Mouse (Mus musculus) embryo, embryonic 9.5 days (tissue): Measurements from ENCODE around the gene Dscam.

ENCODE experiments used
- DNase-seq: peaks from one replicate; pipeline ENCODE4 v3.0.0-alpha.2; 2017; ENCODE audit errors: extremely low spot score

Dscam gene

DNA sequence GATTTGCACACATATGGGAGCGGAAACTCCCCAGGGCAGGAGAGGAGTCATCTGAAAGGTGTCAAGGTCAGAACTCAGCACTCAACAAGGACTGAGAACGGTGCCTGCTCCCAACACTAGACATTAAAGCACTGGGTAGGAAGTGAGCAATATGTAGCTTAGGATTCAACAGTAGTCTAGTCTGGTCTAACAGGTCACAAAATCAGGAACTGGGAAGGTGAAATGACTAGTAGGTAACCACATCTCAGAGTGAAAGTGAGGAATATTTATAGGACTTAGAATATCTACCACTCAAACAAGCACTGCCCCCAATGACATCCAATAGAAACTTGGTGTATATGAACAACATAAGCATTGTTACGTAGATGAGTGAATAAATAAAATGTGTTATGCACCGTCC lies 515.0 kb downstream of the Dscam start:
- DNase-seq, result no peak

DNA sequence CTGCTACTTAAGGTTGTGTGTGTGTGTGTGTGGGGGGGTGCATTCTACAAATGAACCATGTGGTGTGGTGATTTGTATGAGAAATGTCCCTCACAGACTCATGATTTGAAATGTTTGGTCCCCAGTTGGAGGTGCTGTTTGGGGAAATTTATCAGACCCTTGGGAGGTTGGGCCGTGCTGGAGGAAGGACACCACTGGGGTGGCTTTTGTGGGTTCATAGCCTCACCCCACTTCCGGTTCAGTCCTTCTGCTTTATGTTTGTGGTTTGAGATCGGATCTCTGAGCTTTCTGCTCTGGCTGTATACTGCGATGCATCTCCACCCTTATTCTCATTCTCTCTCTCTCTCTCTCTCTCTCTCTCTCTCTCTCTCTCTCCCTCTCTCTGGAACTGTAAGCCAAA lies 516.5 kb downstream of the Dscam start:
- no peak for DNase-seq

DNA sequence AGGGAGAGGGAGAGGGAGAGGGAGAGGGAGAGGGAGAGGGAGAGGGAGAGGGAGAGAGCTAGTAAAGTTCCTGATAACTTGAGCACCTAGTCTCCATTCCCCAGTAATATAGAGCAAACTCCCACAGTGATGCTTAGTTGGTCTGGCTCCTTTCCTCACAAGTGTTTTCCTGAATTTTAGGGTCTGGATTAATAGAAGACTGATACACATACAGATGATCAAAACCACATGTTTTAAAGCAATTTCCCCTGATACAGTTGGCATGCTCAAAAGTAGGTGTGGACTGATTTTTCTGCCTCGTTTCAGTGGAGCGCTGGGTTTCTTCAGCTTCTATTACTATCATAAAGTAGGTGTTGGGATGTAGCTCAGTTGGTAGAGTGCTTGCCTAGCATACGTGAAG lies 519.1 kb downstream of the Dscam start:
- DNase-seq, result no peak

DNA sequence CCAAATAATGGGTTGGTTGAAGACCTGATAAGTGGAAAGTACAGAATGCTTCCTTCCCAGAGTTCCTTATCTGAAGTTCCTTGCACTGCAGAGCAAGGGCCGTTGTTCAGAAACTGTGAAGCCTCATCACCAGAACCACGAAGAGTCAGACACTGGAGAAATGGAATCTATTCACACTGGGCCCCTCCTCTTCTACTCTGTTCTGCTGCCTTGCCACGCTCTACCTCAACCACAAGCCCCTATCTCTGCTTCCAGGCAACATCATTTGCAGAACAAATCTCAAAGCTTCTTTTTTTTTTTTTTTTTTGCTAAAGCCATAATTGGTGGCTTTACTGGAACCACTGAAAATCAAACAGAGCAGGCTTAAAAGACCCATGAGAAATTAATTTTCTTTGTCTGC lies 530.5 kb downstream of the Dscam start:
- no peak for DNase-seq

DNA sequence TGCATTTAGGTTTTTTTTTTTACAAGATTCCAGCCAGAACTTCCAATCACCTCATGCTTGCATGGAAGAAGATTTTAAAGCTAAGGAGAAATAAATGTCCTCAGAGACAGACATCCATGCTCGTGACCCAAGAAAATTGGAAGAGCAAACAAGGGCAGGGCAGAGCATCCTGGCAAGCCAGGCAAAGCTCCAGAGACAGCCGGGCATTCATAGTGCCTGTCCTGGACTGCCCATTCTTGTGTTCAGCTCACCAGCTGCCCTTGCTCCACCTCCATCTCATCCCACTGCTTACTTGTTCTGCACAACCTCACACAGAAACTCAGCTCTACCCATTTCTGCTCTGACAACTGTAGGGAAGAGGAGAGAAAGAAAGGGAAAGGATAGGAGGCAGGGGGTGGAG lies 534.6 kb downstream of the Dscam start:
- no peak for DNase-seq

DNA sequence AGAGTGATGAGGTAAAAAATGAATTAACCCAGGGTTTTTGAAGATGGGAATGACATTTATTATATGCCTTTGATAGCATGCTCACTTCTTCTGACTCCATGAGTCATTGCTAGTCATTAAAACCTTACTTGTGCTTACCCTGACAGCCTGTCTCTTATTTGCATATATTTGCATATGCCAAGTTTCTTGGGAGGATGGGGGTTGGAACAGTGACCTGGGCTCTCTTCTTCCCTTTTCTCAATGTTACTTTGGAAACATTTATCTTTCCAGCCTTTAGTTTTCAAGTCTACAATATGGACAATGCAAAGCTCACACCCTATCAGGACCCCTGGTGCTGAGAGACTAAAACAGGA lies 535.8 kb downstream of the Dscam start:
- DNase-seq, result no peak

DNA sequence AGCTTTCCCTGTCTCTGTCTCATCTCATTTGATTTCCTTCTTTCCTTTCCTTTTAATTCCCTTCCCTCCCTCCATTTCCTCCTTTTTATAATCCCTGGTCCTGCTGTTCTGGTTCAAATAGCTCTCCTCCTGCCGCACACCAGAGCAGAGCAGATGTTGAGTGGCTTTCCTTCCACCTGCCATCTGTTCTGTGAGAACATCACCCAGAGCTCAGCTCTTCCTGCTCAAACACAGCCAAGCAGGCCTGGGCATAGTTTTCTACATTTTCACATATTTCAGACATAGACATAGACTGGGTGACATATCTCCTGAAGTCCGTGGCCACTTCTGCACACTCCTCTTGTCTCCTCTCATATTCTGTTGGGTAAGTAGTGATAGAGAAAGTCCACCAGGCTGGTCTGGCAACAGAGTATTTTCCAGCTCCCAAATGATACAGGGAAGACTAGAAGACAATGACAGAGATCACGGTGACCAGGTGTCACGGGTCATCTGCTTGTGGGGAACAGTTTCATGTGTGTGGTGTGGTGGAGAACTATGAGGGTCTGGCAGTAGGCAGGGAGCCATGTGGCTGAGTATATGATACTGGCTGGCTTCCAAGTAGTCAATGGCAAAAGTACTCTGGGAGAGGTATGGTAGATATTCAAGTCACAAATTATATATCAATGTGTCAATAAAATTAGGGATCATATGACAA lies 536.3 kb downstream of the Dscam start:
- no peak for DNase-seq

DNA sequence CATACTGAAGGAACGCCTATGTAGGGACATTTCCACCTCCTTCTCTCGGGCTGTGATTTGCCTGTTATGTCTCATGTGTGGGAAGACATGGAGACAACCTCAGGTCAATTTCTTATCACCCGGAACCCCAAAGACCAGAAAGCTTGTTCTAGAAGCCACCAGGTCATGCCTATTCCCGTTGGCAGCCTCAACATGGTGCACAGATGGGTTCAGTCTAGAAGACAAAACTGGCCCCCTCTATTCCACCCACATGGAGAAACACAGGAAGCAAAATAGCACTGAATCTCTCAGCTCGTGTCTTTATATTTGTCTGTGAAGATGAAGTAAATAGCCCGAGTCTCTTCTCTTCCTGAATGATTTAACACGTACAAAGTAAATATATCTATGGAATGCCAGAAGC lies 540.3 kb downstream of the Dscam start:
- no peak for DNase-seq

DNA sequence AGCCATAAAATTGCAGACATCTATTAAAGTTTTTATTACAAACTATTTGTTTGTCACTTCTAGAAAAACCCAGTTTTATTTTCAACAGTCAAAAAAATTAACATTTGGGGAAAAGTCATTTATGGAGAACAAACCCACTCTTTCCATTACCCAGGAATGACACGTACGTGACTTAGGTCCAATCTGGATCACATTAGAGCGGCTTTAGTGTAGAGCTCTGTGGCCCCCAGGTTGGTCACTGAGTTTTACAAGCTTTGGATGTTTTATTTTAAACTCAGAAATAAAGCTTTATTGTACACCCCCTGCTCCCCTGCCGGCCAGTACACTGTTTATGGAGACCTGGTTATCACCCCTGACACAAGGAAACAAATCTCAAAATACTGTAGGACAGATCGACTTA lies 540.9 kb downstream of the Dscam start:
- DNase-seq, result no peak

DNA sequence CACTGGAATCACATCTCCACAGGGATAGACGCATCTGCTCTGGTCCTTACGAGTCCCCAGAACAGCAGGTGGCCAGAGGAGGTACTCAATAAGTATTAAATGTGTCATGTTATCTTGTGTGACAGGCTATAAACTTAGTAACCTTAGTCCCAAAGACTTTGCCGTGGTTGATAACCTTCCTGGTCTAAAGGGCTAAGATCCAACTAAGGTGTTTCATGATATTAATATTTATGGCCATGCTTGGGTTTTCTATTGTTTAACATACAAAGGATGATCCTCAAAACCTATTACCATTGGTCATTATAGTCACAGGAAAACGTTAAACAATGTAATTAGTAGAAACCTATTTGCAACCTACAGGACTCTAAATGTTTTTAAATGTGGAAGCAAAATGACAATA lies 545.1 kb downstream of the Dscam start:
- no peak for DNase-seq

DNA sequence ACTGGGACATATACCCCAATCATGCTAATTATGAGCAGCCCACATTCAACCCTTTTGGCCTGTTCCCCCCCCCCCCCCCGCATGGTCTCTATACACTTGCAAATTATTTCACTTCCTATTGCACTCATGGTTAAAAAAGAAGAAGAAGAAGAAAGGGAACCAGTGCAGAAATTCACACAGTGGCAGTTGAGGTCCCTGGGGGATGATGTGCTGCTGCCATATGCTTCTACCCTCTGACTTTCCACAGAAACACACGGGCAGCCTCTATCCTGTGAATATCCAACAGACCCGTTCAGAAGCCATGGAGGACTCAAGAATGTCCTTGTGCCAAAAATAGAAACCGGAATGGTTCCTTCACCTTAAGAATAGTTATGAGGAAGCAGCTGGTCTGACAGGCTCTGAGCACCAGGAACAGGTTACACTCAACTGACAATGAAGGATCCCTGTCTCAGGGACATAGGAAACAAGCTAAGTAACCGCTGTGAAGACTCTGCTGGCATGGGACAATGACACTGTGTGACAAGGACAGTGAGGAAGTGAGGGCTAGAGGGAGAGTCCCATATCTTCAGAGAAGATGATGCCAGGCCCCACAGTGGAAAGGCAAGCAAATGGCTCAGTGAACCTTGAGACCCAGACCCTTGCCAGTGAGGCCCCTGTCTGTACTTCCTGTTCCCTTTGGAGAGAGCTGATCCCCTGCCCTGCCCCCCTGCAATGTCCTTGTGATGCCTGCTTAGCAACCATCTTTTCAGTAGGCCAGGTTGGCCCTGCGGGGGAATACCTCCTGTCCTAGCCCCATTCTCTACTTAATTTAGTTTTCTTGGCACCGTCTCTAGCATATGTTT lies 545.8 kb downstream of the Dscam start:
- no peak for DNase-seq

DNA sequence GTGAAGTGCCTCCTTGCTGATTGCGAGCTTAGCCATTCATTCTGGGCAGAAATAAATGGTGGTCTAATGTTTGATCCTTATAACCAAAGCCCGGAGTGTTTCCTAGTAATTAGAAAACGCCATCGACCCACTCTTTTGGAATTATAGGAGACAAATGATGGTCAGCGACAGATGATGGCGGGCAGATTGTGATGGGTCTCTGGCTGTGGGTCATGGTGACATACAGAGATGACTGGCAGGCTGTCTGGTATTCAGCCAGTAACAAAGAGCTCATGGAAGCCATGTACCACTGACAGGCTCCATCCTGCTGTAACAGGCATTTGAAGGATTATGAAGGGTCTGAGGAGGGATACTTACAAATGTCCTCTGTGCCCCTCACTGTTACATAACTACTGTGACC lies 549.7 kb downstream of the Dscam start:
- no peak for DNase-seq

DNA sequence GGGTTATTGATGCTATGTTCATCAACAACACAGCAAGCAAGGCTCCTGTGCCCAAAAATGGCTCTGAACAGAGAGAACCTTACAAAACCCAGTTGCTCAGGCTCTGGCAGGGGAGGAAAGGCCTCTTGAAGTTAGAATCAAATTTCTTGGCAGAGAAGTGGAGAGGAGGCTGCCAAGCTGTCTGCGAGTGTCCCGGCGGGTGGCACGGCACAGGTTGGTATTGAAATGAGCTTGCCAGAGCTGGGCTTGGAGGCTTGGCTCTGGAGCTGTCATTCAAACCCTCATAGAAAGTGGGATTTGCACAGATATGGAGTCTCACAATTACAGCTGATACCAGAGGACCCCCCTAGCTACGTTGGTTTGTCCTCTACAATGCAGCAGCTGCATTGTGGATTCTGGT lies 550.1 kb downstream of the Dscam start:
- DNase-seq, result no peak

DNA sequence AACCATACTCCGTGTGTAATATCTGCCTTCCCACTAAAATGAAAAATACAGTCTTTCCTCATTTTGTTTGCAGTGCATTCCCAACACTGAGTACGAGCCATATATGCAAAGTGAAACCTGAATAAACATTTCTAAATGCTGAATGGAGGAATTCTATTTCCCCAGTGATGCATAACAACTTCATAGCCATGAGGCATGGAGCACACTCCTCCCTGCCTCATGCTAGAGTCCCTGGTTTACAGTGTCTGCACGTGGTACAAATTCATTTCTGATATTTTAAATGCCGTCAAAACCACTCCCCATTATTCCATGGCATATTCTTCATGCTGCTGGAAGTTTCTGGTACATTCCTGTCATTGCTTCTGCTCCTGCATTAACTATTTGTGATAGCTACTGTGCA lies 552.8 kb downstream of the Dscam start:
- no peak for DNase-seq

DNA sequence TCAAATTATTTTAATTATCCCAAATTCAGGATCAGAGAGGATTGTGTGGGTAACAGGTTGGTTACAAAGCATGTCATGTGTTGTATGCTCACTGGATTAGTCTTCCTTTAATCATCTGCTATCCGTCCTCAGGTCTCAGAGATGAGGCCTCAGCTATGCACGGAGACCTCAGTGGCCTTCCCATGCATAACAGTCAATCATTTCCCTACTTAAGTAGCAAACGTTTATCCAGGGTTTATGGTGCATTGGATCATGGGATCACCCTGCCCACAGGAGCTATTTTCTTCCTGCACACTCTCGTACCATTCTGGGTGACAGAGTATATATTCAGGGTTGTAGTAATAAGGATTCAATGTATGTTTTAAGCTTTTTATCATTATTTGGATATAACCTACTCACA lies 557.3 kb downstream of the Dscam start:
- no peak for DNase-seq

DNA sequence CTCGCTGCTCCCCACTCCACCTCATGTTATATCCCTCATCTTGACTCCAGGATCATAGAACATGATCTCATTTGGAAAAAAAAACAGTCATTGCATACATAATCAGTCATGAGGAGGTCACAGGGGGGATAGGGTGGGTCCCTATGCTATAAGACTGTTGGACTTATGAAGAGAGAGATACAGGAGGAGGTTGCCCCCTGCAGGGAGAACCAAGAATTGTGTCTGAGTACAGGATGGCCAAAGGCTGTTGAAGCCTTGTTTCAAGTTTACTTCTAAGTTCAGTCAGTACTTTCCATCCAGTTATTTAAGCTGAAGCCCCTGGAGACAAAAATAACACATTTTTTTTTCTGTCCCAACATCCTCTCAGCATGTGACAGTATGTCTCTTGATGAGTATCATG lies 559.7 kb downstream of the Dscam start:
- DNase-seq, result peak; percentile 55

DNA sequence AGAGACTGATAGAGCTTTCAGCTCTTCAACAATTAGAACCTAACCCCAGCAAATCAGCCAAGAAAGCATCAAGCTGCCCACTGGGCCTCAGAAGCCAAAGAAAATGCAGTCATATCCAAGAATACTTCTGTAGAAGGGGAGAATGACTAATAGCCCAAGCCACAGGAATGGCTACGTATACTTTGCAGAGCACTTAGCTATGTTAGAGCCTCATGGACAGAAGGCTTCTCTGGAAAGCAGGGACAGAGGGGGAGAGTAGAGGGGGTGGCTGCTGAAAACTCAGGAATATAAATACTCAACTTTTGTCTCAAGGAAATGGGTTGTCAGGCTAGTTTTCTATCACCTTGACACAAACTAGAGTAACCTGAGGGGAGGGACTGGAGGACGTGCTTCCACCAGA lies 568.3 kb downstream of the Dscam start:
- no peak for DNase-seq

DNA sequence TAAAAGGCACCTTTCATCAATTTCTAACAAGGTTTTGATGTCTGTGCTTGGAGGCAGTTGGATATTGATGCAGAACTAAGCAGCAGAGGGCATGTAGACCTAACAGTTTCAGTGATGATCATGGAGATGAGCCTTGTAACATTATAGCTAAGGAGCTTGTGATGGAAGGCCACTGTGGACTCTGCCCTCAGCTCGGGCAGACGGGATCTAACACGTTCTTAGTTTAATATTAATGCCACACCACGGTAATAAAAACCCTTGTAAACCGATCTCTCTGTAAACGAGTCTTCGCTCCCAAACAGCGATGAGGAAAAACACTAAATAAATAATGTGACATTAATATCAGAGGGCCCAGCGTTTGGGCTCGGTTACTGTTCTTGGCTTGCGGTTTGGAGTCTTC lies 569.8 kb downstream of the Dscam start:
- DNase-seq, result no peak

DNA sequence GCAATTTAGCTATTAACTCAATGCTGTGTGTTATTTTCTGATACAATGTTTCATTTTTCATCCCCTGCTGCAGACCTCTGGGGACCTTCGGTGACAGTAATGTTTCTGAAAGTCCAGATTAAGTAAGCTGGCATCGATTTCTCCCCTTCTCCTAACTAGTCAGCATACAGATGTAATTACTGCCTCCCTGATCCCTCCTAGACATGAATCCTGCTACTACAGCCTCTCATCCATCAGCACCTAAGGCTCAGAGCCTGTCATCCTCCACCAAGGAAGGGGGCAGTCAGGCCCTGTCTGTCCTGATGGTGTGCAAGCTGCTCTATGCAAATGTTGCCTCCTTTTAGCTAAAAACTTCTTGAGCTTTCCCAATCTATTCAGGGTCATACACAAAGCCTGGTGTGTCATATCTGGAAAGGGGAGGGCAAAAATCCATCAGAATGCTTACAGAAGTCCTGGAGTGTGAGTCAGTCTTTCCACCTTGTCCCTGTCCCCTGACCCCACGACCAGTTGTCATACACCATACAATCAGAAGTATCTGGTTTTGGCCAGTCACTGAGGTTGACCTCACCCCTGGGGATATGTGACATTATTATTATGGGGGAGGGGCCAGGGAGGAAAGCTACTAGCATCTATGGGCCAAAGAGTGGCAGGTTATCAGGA lies 571.0 kb downstream of the Dscam start:
- DNase-seq, result no peak

DNA sequence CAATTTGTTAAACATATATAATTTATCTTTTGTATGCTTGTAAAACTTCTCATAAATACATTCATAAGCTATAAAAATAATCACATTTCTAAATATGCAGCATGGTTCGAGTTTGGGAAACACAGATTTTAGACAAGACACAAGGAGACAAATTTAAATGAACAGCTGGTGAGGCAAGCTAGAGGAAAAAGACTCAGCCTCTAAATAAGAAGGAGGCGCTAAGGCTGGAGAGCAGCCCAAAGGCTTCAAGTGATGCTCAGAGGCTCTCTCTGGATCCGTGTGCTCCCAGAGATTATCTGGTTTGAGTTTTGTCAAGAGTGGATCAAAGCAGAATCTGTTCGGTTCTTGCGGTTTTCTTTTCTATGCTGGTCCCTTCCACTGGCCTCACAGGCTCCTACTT lies 594.7 kb downstream of the Dscam start:
- no peak for DNase-seq

DNA sequence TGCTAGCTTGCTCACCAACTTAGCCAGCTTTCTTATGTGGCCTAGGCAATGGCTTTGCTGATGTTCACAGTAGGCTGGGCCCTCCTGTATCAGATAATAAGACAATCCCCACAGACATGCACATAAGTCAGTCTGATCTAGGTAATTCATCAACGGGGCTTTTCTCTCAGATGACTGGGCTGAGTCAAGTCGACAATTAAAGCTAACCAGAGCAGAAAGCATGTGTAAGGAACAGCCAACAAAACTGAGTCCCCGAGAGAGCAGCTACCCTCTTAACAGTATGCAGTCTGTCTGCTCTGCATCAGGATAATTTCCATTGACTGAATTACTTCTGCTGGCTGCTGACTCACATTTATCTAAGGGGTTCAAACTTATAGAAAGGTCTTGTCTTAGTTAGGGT lies 603.1 kb downstream of the Dscam start:
- no peak for DNase-seq

DNA sequence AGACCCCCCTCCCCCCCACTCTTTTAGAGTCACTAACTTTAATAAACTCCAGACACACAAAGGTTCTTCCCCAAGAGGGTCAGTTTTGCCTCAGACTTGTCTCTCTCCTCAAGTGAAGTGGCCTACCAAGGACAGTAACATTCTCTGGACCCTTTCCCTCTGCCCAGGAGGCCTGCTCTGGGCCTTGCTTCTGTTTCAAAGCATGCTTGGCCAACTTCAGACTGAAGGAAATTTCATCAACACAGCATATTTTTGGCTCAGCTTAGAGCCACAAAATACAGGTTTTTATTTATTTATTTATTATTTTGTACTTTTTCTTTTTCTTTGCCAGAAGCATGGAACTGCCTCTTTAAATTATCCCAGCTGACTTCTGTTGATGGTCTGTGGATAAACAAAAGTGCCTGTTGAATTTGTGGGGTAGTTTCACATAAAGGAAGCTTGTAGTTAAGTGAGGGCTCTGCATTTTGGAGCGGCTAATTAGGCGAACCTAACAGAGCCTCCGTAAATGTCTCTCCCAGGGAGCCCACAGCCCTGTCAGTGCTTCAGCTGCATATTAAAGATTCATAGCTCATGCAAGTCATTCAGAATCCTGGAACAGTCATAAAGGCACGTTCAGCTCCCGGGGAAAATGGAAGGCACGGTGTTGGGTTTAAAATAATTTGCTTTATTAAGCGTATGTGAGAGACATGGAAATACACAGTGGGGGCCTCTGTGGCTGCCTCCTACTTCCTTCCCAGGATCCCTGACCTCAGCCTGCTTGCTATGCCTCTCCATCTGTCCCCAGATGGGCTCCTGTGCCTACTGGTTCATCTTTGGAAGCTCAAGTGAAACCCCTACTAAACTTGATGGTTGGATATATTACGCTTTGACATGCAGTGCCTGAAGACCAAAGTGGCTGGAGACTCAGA lies 606.9 kb downstream of the Dscam start:
- no peak for DNase-seq
